Mouse (Mus musculus) CD4-positive, CD25-positive, alpha-beta regulatory T cell, adult 2 months (primary cell): Measurements from ENCODE around the gene Arap2.
A peak's percentile ranks its signal among the peaks of the same experiment; 100 is the strongest.

ENCODE experiments used
- DNase-seq: peaks from one replicate; pipeline ENCODE4 v3.0.0-alpha.2; 2012; ENCODE audit warnings: low read depth, low spot score

Arap2 gene

DNA sequence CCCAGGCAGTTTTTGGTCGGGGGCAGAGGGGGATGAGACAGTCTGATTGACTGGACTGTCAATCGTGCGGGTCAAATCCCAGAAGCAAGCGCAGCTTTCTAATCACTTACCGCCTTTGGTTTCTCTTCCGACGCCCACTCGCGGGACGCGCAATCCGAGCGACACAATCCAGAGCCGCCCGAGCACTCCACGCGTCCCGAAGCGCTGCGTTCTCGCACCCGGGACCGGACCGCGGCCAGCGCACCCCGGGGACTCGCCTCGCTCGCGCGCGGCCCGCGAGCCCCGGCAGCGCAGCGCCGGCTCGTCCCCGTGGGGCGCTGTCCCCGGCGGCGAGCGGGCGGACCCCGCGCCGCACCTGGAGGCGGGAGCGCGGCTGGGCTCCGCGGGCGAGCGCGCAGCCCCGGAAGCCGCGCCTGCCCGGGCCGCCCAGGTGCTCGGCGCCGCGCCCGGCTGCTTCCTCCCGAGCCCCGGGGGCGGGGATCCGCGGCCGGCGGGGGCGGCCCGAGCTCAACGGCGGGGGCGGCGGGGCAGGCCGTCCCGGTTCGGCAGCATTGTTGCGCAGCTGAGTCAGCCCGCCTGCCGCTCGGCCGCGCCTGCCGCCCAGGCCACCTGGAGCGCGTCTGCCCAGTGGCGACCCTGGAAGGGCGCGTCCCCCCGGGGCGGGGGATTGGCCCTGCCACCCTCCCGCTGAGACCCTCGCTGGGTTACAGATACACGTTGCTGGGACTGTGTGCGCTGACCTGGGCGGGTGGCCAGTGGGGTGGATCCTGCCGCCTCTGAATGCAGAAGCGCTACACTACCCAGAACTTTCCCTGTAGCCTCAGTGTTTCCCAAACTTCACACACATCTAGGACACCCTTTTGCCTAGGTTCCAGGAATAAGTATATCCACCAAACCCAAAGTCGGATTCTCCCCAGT lies at the start of gene Arap2:
Gene Arap2, minus strand, starts transcription at position 376 of the 918 bp plus-strand sequence.
- peak; percentile 87 for DNase-seq

DNA sequence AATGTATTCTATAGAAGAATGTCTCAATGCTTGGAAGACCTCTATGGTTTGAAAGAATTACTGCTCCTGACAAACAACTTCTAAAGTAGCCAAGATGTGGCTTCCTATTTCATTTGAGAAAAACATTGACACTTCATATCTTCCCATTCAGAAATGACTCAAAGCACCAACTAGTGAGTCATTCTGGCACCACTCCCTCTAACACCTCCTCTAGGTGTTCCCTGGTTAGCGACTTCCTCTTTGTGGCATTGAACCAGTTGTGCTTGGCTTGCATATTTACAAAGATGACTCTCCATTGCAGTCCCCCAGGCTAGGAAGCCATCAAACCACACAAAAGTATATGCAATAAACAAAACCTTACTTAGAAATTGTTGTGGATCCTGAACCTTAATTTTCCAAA lies 49.8 kb upstream of the Arap2 start:
- peak; percentile 75 for DNase-seq

- no peak for DNase-seq
These were observed 48.1 kb upstream of the Arap2 start for GRCm38 (mm10) chr5:62814072-62814414.

GRCm38 (mm10) chr5:62813402-62814071 lies 47.6 kb upstream of the Arap2 start, which contains the start of gene Dthd1:
TSS of gene Dthd1 (plus strand) at chr5:62813823.
- no peak for DNase-seq

DNA sequence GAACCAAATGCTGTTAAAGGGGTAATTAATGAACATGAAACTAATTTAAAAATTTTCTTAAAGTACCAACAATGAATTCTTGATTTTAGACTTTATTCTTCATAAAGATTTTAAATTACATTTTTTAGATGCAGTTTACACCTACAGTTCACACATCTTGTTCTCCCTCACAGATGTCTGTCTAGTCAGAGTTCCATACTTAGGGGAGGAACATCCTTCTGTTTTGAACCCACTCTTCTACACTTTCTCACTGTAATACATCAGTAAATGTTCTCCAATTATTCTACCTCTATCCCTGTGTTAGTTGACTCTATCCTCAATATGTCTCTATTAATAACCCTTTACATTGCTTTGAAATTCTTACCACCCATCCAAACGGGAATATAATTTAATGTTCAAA lies 26.8 kb upstream of the Arap2 start:
- DNase-seq: no peak

DNA sequence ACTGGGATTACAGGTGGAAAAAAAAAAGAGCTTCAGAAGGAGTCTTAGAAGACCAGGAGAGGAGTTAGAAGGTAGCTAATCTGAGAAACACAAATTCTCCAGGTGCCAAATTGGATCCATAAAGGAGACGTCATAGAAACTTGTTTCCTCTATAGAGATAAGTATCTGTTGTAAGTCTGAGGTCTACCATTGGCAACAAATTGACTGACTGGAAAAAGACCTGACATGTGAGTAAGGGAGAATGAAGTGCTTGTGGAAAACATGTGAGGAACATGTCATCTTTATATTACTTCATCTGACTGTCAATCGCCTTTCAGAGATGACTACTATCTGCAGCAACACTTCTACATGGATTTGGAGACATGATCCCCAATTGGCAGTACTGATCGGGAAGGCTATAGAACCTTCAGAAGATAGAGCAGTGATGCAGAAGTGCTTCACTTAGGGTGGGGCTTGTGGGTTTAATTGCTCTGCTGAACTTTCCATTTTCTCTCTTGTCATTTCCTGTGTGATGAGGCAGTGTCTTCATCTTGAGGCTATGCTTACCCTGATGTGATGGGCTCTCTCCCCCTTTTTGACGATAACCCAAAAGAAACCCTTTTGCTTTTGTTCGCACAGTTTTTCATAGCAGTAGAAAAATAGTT lies 25.1 kb upstream of the Arap2 start:
- peak; percentile 75 for DNase-seq

DNA sequence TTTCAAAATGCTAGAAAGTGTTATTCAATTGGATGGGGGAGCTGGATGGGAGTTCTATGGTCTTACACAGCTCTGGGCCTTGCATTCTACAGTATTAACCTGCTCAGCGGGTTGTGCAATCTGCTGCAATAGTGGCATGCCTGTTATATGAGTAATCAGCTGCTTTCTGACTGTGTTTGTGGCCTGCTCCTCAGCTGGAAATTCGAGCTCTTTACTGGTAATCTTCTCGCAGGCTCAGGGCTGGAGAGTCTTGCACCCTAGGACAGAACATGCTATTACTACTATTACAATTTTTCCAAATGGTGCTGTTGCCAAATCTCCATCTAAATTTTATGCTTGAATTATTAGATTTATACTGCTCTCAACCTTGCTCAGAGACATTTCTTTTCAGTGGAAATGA lies 20.9 kb upstream of the Arap2 start:
- DNase-seq: no peak

- peak; percentile 72 for DNase-seq
These were observed 12.7 kb upstream of the Arap2 start for GRCm38 (mm10) chr5:62778682-62779081.

DNA sequence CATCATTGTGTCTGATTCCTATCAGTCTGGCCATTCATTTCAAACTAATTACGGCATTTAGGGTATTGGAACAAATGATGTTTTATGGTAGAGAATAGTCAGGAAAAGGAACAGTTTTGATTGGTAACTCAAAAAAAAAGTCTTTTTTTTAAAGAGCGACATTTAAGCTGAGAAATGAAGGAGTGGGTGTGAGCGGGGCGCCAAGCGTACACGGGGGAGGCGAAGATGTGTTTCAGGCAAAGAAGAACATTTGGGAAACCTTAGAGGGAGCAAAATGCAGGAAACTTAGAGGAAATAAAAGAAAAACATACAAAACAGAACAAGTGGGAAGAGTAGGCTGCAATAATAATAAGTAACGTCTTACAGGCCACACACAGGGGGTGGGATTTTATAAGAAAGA lies 11.8 kb upstream of the Arap2 start:
- DNase-seq: no peak

DNA sequence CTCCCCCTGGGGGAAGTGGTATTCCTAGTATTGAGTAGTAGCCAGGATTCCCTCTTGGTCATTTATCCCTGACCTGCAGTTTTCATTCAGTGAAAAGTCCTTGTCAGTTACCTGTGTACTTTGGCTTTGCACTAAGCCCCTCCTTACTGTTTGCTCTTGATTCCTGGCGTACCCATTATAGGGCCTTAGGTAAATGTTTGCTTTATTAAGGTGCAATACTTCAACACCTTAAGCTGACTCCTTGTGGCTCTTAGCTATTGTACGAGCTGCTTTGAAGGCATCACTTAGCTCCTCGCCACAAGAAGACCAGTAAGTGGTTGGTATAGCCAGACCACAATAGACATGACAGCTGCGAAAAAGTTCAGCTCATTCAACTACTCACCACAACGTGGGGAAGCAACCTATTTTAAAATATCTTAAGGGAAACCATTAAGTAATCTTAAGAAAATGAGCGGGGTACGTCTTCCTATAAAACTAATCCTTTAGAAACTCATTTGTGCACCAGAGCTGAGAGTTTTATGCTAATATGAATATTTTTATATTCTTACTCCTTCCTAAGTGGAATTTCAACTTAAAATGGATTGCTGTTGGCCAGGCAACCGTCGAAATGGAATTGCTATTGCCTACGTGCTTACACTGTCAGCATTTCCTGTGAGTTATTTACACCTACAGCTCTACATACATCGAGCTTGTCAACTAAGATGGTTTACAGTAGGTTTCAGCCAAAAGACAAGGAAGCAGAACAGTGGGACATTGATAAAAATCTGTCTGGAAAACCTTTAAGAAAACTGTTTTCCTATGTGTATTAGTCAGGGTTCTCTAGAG lies 6.0 kb upstream of the Arap2 start:
- no peak for DNase-seq

- no peak for DNase-seq
These were observed 538 bp downstream of the Arap2 start for GRCm38 (mm10) chr5:62765459-62765783.

DNA sequence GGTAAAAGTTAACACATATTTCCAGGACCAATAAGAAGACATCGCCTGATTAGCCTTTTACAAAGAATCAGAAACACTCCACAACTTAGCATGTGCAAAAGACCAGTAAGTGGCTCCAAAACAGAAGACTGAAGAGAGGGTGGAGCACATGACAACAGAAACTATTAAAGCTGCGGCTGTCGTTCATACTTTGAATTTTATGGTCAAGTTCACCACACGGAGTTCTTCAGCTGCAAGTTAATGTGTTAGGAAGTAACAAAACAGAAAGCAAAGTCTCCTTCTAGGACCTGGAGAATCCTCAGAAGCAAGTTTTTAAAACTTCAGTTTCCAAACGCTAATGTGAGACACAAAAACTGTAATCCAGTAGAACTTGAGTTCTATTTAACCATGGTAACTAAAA lies 1.8 kb downstream of the Arap2 start:
- peak; percentile 19 for DNase-seq

GRCm38 (mm10) chr5:62763046-62763445 lies 2.9 kb downstream of the Arap2 start:
- DNase-seq: peak; percentile 38

DNA sequence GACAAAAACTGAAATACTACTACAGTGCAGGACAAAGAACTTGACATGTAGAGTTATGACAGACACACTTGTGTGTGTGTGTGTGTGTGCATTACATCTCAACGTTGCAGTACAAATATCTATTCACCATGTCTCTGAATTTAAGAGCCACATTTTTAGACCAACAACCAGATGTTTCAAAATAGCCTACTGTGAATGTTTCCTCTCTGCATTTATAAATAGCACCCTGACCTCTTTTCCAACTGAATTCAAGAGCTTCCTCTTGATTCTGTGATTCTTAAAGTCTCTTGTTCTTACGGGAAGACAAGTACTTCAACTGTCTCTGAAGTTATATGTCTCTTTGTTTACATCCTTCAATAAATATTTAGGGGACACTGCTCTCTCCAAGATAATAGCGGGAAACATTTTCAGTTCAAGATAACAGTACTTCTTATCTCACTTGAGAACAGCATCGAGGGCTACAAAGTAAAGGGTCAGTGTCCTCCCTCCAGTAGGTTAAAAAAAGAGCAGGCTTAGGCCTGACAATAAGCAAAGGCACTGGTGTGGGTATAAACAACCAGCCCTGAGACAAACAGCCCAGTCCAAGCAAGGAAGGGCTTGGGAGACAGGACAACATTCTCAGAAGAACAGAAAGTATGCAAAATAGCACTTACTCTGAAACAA lies 3.5 kb downstream of the Arap2 start:
- DNase-seq: no peak

- no peak for DNase-seq
These were observed 5.0 kb downstream of the Arap2 start for GRCm38 (mm10) chr5:62760791-62761504.

GRCm38 (mm10) chr5:62755808-62756527 lies 10.0 kb downstream of the Arap2 start:
- no peak for DNase-seq

DNA sequence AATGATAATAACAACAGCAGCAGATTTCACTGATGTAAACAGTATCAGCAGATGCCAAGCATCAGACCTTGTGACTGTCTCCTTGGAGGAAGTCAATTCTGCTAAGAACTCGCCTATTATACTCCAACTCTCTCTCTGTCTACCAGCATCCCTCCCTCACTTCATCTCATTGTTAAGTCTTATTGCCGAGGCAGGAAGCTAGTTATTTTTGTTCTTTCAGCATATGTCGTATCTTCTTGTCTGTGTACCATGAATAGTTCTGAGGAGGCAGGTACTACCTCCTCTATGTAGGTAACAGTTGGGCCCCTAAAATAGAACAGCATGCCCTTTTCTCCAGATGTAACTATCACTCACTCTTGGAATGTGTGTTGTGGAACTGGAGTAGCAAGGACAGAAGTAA lies 13.0 kb downstream of the Arap2 start:
- peak; percentile 54 for DNase-seq

- peak; percentile 72 for DNase-seq
These were observed 14.3 kb downstream of the Arap2 start for GRCm38 (mm10) chr5:62751692-62752091.

DNA sequence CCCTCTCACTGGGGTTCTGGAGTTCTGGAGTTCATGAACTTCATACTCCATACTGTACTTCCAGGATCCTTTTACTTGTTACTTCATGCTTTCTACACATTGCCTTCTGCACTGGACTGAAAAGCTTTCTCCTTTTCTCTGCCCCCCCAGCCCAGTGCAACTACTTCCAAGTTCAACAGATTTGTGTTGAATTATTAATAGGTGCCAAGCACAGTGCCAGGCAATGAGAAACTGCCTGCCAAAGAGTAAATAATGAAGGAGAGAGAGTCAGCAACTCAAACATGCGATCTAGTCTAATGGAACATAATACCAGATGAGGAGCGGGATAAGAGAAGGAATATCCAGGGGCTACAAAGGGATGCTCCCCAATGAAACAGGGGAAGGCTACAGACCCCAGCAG lies 17.8 kb downstream of the Arap2 start:
- DNase-seq: no peak
